Mouse (Mus musculus) midbrain, embryonic 12.5 days (tissue): ENCODE results near the gene Ralgapa2. TPM values are rescaled to one million over a fixed set of nuclear protein-coding genes. Genes with fewer than 3 reads are reported as not detected.

Experiments
- ATAC-seq: fragments of 200-750 bp; cut with Nextera tagmentation; 2 replicates; pipeline ENCODE4 v1.8.0; 2017; ENCODE audit warnings: low read depth, moderate TSS enrichment, moderate library complexity; ENCODE audit not compliant: low FRiP score
- H3K27ac ChIP-seq: fragments of 300-500 bp; sonication (generic); replicated peaks from 2 replicates; pipeline ENCODE4 v1.5.1; 2016; ENCODE audit warnings: mild to moderate bottlenecking
- H3K27me3 ChIP-seq: fragments of 300-500 bp; sonication (generic); 2 replicates; pipeline ENCODE4 v1.6.1; 2016; ENCODE audit warnings: mild to moderate bottlenecking
- H3K36me3 ChIP-seq: fragments of 300-500 bp; sonication (generic); 2 replicates; pipeline ENCODE4 v1.6.1; 2016
- H3K4me1 ChIP-seq: fragments of 300-500 bp; sonication (generic); 2 replicates; pipeline ENCODE4 v1.6.1; 2016
- H3K4me2 ChIP-seq: fragments of 300-500 bp; sonication (generic); replicated peaks from 2 replicates; pipeline ENCODE4 v1.6.1; 2016; ENCODE audit warnings: mild to moderate bottlenecking, moderate library complexity
- H3K4me3 ChIP-seq: fragments of 300-500 bp; sonication (generic); 2 replicates; pipeline ENCODE4 v1.5.1; 2016; ENCODE audit warnings: mild to moderate bottlenecking
- H3K9ac ChIP-seq: fragments of 300-500 bp; sonication (generic); replicated peaks from 2 replicates; pipeline ENCODE4 v1.6.1; 2016; ENCODE audit warnings: mild to moderate bottlenecking, moderate library complexity
- H3K9me3 ChIP-seq: fragments of 300-500 bp; sonication (generic); 2 replicates; pipeline ENCODE4 v1.6.1; 2016; ENCODE audit warnings: mild to moderate bottlenecking
- WGBS: fragments of 180-500 bp; shearing (Covaris S2); methylation state at CpG from one replicate; pipeline ENCODE4 v1.1.7; 2016; 5-methylcytosine and 5-hydroxymethylcytosine counted together
- polyA plus RNA-seq: library from polyadenylated mRNA; unstranded; fragments of >200 nt; fragmentation: Nextera tagmentation; extraction: Ambion mirVana; gene quantifications from 2 replicates; pipeline ENCODE4 v1.2.1, GENCODE M21; 2016

Gene Ralgapa2
- polyA plus RNA-seq, 1 experiment from 2014 or later = 14.2 TPM

GRCm38 (mm10) chr2:146525483-146525882 lies 13.3 kb upstream of the Ralgapa2 start:
- Histone ChIP-seq H3K4me2 (no peak overlapping the region), H3K9ac (no peak overlapping the region), H3K36me3 (no peaks in the 10 kb centered on the region), H3K4me3 (no peak overlapping the region), H3K27ac (no peak overlapping the region), H3K4me1 (no peaks in the 10 kb centered on the region), H3K9me3 (no peaks in the 10 kb centered on the region), H3K27me3 (no peaks in the 10 kb centered on the region)
- ATAC-seq = no peak
- WGBS = 68% methylated on average over 1 of the region's 2 CpGs

GRCm38 (mm10) chr2:146524685-146525415 lies 12.7 kb upstream of the Ralgapa2 start:
- Histone ChIP-seq H3K36me3 (no peaks in the 10 kb centered on the region), H3K27me3 (no peaks in the 10 kb centered on the region), H3K4me1 (no peaks in the 10 kb centered on the region), H3K4me2 (no peak overlapping the region), H3K9me3 (no peaks in the 10 kb centered on the region), H3K4me3 (no peak overlapping the region), H3K9ac (no peak overlapping the region), H3K27ac (no peak overlapping the region)
- WGBS = 89% methylated on average over 4 of the region's 4 CpGs
- ATAC-seq = no peak

GRCm38 (mm10) chr2:146516894-146517293 lies 4.8 kb upstream of the Ralgapa2 start:
- H3K4me2 ChIP-seq = no peak overlapping the region
- no peaks in the 10 kb centered on the region for H3K27me3 ChIP-seq
- WGBS = 76% methylated on average over 2 of the region's 2 CpGs
- no peak overlapping the region for H3K4me3 ChIP-seq
- no peaks in the 10 kb centered on the region for H3K36me3 ChIP-seq
- no peak overlapping the region for H3K9ac ChIP-seq
- no peaks in the 10 kb centered on the region for H3K4me1 ChIP-seq
- H3K9me3 ChIP-seq = no peaks in the 10 kb centered on the region
- H3K27ac ChIP-seq = no peak overlapping the region
- ATAC-seq = no peak

- Histone ChIP-seq H3K9me3 (no peaks in the 10 kb centered on the region), H3K27me3 (no peaks in the 10 kb centered on the region), H3K4me2 (no peak overlapping the region), H3K4me3 (no peak overlapping the region), H3K27ac (no peak overlapping the region), H3K4me1 (peaks cover 9% of the 10 kb centered on the region), H3K36me3 (no peaks in the 10 kb centered on the region), H3K9ac (no peak overlapping the region)
- ATAC-seq = no peak
- WGBS = 78% methylated on average over 2 of the region's 2 CpGs
Observed at GRCm38 (mm10) chr2:146515081-146515480, 2.9 kb upstream of the Ralgapa2 start.

- peaks cover 12% of the 10 kb centered on the region for H3K4me1 ChIP-seq
- H3K4me2 ChIP-seq = peak overlapping the region; percentile 34; the same call in 1 of the 2 replicates
- 81% methylated on average over 2 of the region's 2 CpGs for WGBS
- no peaks in the 10 kb centered on the region for H3K36me3 ChIP-seq
- no peaks in the 10 kb centered on the region for H3K9me3 ChIP-seq
- no peak overlapping the region for H3K4me3 ChIP-seq
- H3K9ac ChIP-seq = no peak overlapping the region
- no peak overlapping the region for H3K27ac ChIP-seq
- peak; percentile 5 for ATAC-seq
- H3K27me3 ChIP-seq = no peaks in the 10 kb centered on the region
Observed at GRCm38 (mm10) chr2:146512581-146512920, 407 bp upstream of the Ralgapa2 start.

- H3K9me3 ChIP-seq = no peaks in the 10 kb centered on the region
- no peaks in the 10 kb centered on the region for H3K27me3 ChIP-seq
- peak overlapping the region; percentile 87 for H3K4me3 ChIP-seq
- under 1% methylated on average over 22 of the region's 22 CpGs for WGBS
- H3K36me3 ChIP-seq = no peaks in the 10 kb centered on the region
- peak overlapping the region; percentile 77 for H3K4me2 ChIP-seq
- no peak; the same call in 1 of the 2 replicates for ATAC-seq
- peak overlapping the region; percentile 90 for H3K9ac ChIP-seq
- H3K27ac ChIP-seq = peak overlapping the region; percentile 56; the same call in 1 of the 2 replicates
- H3K4me1 ChIP-seq = peaks cover 12% of the 10 kb centered on the region
Observed at GRCm38 (mm10) chr2:146511401-146511865, 711 bp downstream of the Ralgapa2 start.

- H3K4me1 ChIP-seq = peaks cover 12% of the 10 kb centered on the region
- 29% methylated on average over 1 of the region's 1 CpGs for WGBS
- no peaks in the 10 kb centered on the region for H3K9me3 ChIP-seq
- peak overlapping the region; percentile 77 for H3K4me2 ChIP-seq
- no peak for ATAC-seq
- H3K36me3 ChIP-seq = no peaks in the 10 kb centered on the region
- no peaks in the 10 kb centered on the region for H3K27me3 ChIP-seq
- H3K27ac ChIP-seq = no peak overlapping the region
- H3K9ac ChIP-seq = peak overlapping the region; percentile 90
- H3K4me3 ChIP-seq = peak overlapping the region; percentile 87
Observed at GRCm38 (mm10) chr2:146510780-146511179, 1.4 kb downstream of the Ralgapa2 start.

- H3K4me3 ChIP-seq = no peak overlapping the region
- H3K9me3 ChIP-seq = no peaks in the 10 kb centered on the region
- WGBS = 70% methylated on average over 9 of the region's 9 CpGs
- peak; percentile 44; the same call in 1 of the 2 replicates for ATAC-seq
- H3K27ac ChIP-seq = no peak overlapping the region
- H3K4me1 ChIP-seq = peaks cover 9% of the 10 kb centered on the region
- no peak overlapping the region for H3K4me2 ChIP-seq
- no peaks in the 10 kb centered on the region for H3K36me3 ChIP-seq
- no peaks in the 10 kb centered on the region for H3K27me3 ChIP-seq
- no peak overlapping the region for H3K9ac ChIP-seq
Observed at GRCm38 (mm10) chr2:146502578-146503311, 9.4 kb downstream of the Ralgapa2 start.

GRCm38 (mm10) chr2:146500067-146500466 lies 12.1 kb downstream of the Ralgapa2 start:
- Histone ChIP-seq H3K9ac (no peak overlapping the region), H3K27me3 (no peaks in the 10 kb centered on the region), H3K27ac (no peak overlapping the region), H3K4me1 (peaks cover 11% of the 10 kb centered on the region), H3K36me3 (no peaks in the 10 kb centered on the region), H3K9me3 (no peaks in the 10 kb centered on the region), H3K4me2 (no peak overlapping the region), H3K4me3 (no peak overlapping the region)
- 90% methylated on average over 1 of the region's 1 CpGs for WGBS
- ATAC-seq = no peak

- no peaks in the 10 kb centered on the region for H3K9me3 ChIP-seq
- H3K9ac ChIP-seq = no peak overlapping the region
- no peak overlapping the region for H3K27ac ChIP-seq
- ATAC-seq = no peak
- 100% methylated on average over 1 of the region's 1 CpGs for WGBS
- H3K4me3 ChIP-seq = no peak overlapping the region
- H3K27me3 ChIP-seq = no peaks in the 10 kb centered on the region
- H3K36me3 ChIP-seq = no peaks in the 10 kb centered on the region
- peaks cover 11% of the 10 kb centered on the region for H3K4me1 ChIP-seq
- H3K4me2 ChIP-seq = no peak overlapping the region
Observed at GRCm38 (mm10) chr2:146499111-146499510, 13.0 kb downstream of the Ralgapa2 start.

GRCm38 (mm10) chr2:146498298-146498697 lies 13.8 kb downstream of the Ralgapa2 start:
- Histone ChIP-seq H3K9ac (no peak overlapping the region), H3K4me2 (no peak overlapping the region), H3K4me3 (no peak overlapping the region), H3K27me3 (no peaks in the 10 kb centered on the region), H3K9me3 (no peaks in the 10 kb centered on the region), H3K27ac (no peak overlapping the region), H3K4me1 (peaks cover 11% of the 10 kb centered on the region), H3K36me3 (no peaks in the 10 kb centered on the region)
- no peak for ATAC-seq
- 87% methylated on average over 6 of the region's 6 CpGs for WGBS

- H3K36me3 ChIP-seq = no peaks in the 10 kb centered on the region
- H3K4me2 ChIP-seq = no peak overlapping the region
- no peak for ATAC-seq
- H3K4me3 ChIP-seq = no peak overlapping the region
- H3K4me1 ChIP-seq = peaks cover 3% of the 10 kb centered on the region; the same call in 1 of the 2 replicates
- no peak overlapping the region for H3K27ac ChIP-seq
- WGBS = 35% methylated on average over 1 of the region's 1 CpGs
- H3K9ac ChIP-seq = no peak overlapping the region
- no peaks in the 10 kb centered on the region for H3K9me3 ChIP-seq
- H3K27me3 ChIP-seq = no peaks in the 10 kb centered on the region
Observed at GRCm38 (mm10) chr2:146496995-146497394, 15.1 kb downstream of the Ralgapa2 start.
